In the genomic region with DNA sequence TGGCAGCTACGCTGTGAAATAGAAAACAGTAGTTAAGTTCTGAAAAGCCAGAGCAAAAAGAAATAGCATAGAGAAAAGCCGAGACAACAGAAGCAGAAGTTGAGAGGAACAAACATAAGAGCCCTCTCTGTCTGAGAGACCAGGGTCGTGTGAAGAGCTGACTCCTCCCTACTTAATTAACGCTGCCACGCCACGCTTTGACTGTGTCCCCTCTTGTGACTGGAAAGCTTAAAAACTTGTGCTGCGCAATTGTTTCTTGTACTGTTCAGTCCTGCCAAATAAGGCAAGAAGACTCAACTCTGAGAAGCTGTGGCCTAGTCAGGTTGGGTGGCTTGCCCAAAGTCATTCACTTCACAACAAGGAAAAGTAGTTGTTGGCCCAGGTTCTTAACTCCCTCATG, we compare ENCODE assay signal across 18 mouse cellular contexts. TPM values are rescaled to one million over a fixed set of nuclear protein-coding genes. Genes with fewer than 3 reads are reported as not detected.
A peak's percentile ranks its signal among the peaks of the same experiment; 100 is the strongest.
DNase-seq lines count a peak whose midpoint lies in the region; ATAC-seq and TF ChIP-seq lines count a peak whose summit lies in the region.
"Had no signal": no experiment of that assay in that cellular context is flagged by ENCODE, and none has a peak within 500 bp of the region (broad histone marks: within the 10 kb centered on the region; RNA-seq: fewer than 3 reads in every experiment).

No protein-coding gene starts in this region.

- H3K4me1 ChIP-seq in heart, embryonic 14.5 days (ENCODE audit: control insufficient read depth in 2 of 2, insufficient read depth in 2 of 2, low read length in 2 of 2) = peaks cover 34 to 38% of the 10 kb centered on the region in 2 experiments
- H3K4me1 ChIP-seq in intestine, embryonic 15.5 days (replicated peaks) = no peaks in the 10 kb centered on the region
- no peaks in the 10 kb centered on the region for H3K4me1 ChIP-seq in intestine, postnatal 0 days (replicated peaks; ENCODE audit: control insufficient read depth, insufficient read depth, low read length)
- no peaks in the 10 kb centered on the region for H3K4me1 ChIP-seq in midbrain, postnatal 0 days (ENCODE audit: insufficient read depth, low read length)
- no peaks in the 10 kb centered on the region for H3K4me1 ChIP-seq in midbrain, embryonic 14.5 days (ENCODE audit: control insufficient read depth, insufficient read depth, low read length)
- H3K4me1 ChIP-seq in stomach, embryonic 15.5 days = no peaks in the 10 kb centered on the region; the same call in 1 of the 2 replicates
- peaks cover 2% of the 10 kb centered on the region; the same call in 1 of the 2 replicates for H3K4me1 ChIP-seq in forebrain, embryonic 16.5 days (replicated peaks; ENCODE audit: control insufficient read depth, insufficient read depth, low read length)
- H3K4me1 ChIP-seq: liver, embryonic 15.5 days; megakaryocyte, embryonic 14.5 days had no signal

- no peaks in the 10 kb centered on the region for H3K9me3 ChIP-seq in heart, embryonic 14.5 days (ENCODE audit: control insufficient read depth, low read length)
- no peaks in the 10 kb centered on the region for H3K9me3 ChIP-seq in intestine, embryonic 15.5 days
- H3K9me3 ChIP-seq in intestine, postnatal 0 days (ENCODE audit: control insufficient read depth) = no peaks in the 10 kb centered on the region
- no peaks in the 10 kb centered on the region for H3K9me3 ChIP-seq in midbrain, postnatal 0 days (ENCODE audit: low read length)
- H3K9me3 ChIP-seq in midbrain, embryonic 14.5 days (ENCODE audit: control insufficient read depth, low read length) = no peaks in the 10 kb centered on the region
- no peaks in the 10 kb centered on the region for H3K9me3 ChIP-seq in stomach, embryonic 15.5 days
- H3K9me3 ChIP-seq in forebrain, embryonic 16.5 days (ENCODE audit: control insufficient read depth, low read length) = no peaks in the 10 kb centered on the region
- H3K9me3 ChIP-seq: liver, embryonic 15.5 days; megakaryocyte, embryonic 14.5 days had no signal

- intact Hi-C loops in heart, postnatal 14 days (cut with DNase I) = loop anchor here (5.0 kb wide), 1 partner anchor 52 kb away; no protein-coding TSS in a partner anchor

- DNase-seq in heart, postnatal 14 days = no peak
- peak; percentile 55 for DNase-seq in midbrain, postnatal 0 days (ENCODE audit: low spot score)
- DNase-seq in midbrain, embryonic 14.5 days = no peak
- DNase-seq: adrenal gland, postnatal 25 days; cerebellum, postnatal 25 days; gastrocnemius, postnatal 25 days; lung, postnatal 14 days; spleen, adult 18-20 months; thymus, postnatal 4 days had no signal

- ATAC-seq in heart, embryonic 14.5 days (ENCODE audit: insufficient number of reproducible peaks, insufficient read depth, low FRiP score, low read depth) = no peak
- no peak for ATAC-seq in intestine, embryonic 15.5 days
- ATAC-seq in intestine, postnatal 0 days = no peak
- no peak for ATAC-seq in midbrain, postnatal 0 days (ENCODE audit: low FRiP score)
- no peak for ATAC-seq in midbrain, embryonic 14.5 days (ENCODE audit: low FRiP score, low TSS enrichment)
- no peak for ATAC-seq in stomach, embryonic 15.5 days (ENCODE audit: insufficient read depth, low FRiP score, low read depth)
- no peak for ATAC-seq in forebrain, embryonic 16.5 days
- ATAC-seq: inflammation-experienced regulatory T-cells, adult 6 months; midbrain, embryonic 16.5 days had no signal

- H3K4me2 ChIP-seq in heart, embryonic 14.5 days (ENCODE audit: low read length) = no peak overlapping the region
- H3K4me2 ChIP-seq in intestine, embryonic 15.5 days (replicated peaks) = no peak overlapping the region
- no peak overlapping the region for H3K4me2 ChIP-seq in intestine, postnatal 0 days (replicated peaks; ENCODE audit: low read depth)
- no peak overlapping the region for H3K4me2 ChIP-seq in midbrain, postnatal 0 days (ENCODE audit: low read depth, low read length, poor library complexity, severe bottlenecking)
- no peak overlapping the region for H3K4me2 ChIP-seq in midbrain, embryonic 14.5 days (ENCODE audit: low read length)
- no peak overlapping the region for H3K4me2 ChIP-seq in stomach, embryonic 15.5 days
- H3K4me2 ChIP-seq in forebrain, embryonic 16.5 days (ENCODE audit: low read length) = no peak overlapping the region
- H3K4me2 ChIP-seq: liver, embryonic 15.5 days had no signal

- no peaks in the 10 kb centered on the region for H3K36me3 ChIP-seq in heart, embryonic 14.5 days (ENCODE audit: control insufficient read depth, insufficient read depth, low read length)
- no peaks in the 10 kb centered on the region for H3K36me3 ChIP-seq in intestine, embryonic 15.5 days
- H3K36me3 ChIP-seq in intestine, postnatal 0 days (ENCODE audit: control insufficient read depth, insufficient read depth) = peaks cover 8% of the 10 kb centered on the region
- H3K36me3 ChIP-seq in midbrain, postnatal 0 days (ENCODE audit: insufficient read depth, low read length) = no peaks in the 10 kb centered on the region
- H3K36me3 ChIP-seq in midbrain, embryonic 14.5 days (ENCODE audit: control insufficient read depth, insufficient read depth, low read length) = no peaks in the 10 kb centered on the region
- no peaks in the 10 kb centered on the region for H3K36me3 ChIP-seq in stomach, embryonic 15.5 days
- H3K36me3 ChIP-seq in forebrain, embryonic 16.5 days (ENCODE audit: control insufficient read depth, insufficient read depth) = no peaks in the 10 kb centered on the region

- no peak overlapping the region for H3K9ac ChIP-seq in heart, embryonic 14.5 days (ENCODE audit: low read length)
- H3K9ac ChIP-seq in intestine, embryonic 15.5 days = no peak overlapping the region
- no peak overlapping the region for H3K9ac ChIP-seq in intestine, postnatal 0 days (ENCODE audit: low read depth, low read length)
- H3K9ac ChIP-seq in midbrain, postnatal 0 days (replicated peaks; ENCODE audit: low read length, poor library complexity, severe bottlenecking) = no peak overlapping the region
- H3K9ac ChIP-seq in midbrain, embryonic 14.5 days (replicated peaks; ENCODE audit: low read length) = no peak overlapping the region
- no peak overlapping the region for H3K9ac ChIP-seq in stomach, embryonic 15.5 days
- H3K9ac ChIP-seq in forebrain, embryonic 16.5 days (replicated peaks; ENCODE audit: low read depth, low read length) = no peak overlapping the region
- H3K9ac ChIP-seq: liver, embryonic 15.5 days had no signal

- no peak overlapping the region for H3K4me3 ChIP-seq in heart, embryonic 14.5 days (ENCODE audit: control insufficient read depth in 1 of 2, insufficient read depth in 1 of 2, low read depth in 1 of 2, low read length in 2 of 2)
- H3K4me3 ChIP-seq in intestine, embryonic 15.5 days (replicated peaks) = no peak overlapping the region
- no peak overlapping the region for H3K4me3 ChIP-seq in intestine, postnatal 0 days (ENCODE audit: low read depth, low read length)
- H3K4me3 ChIP-seq in midbrain, postnatal 0 days (ENCODE audit: low read depth, low read length) = no peak overlapping the region
- no peak overlapping the region for H3K4me3 ChIP-seq in midbrain, embryonic 14.5 days (replicated peaks; ENCODE audit: low read depth, low read length)
- H3K4me3 ChIP-seq in stomach, embryonic 15.5 days (replicated peaks) = no peak overlapping the region
- no peak overlapping the region for H3K4me3 ChIP-seq in forebrain, embryonic 16.5 days (replicated peaks; ENCODE audit: low read length)
- H3K4me3 ChIP-seq: liver, embryonic 15.5 days; megakaryocyte, embryonic 14.5 days had no signal

- no peak for TF ChIP-seq CTCF in intestine, postnatal 0 days (IDR thresholded peaks at IDR 0.05; ENCODE audit: low read depth)
- no peak for TF ChIP-seq CTCF in midbrain, postnatal 0 days (IDR thresholded peaks at IDR 0.05)

- WGBS in heart, embryonic 14.5 days = 81% methylated on average over 7 of the region's 7 CpGs
- WGBS in intestine, embryonic 15.5 days = 79% methylated on average over 7 of the region's 7 CpGs
- 75% methylated on average over 7 of the region's 7 CpGs for WGBS in intestine, postnatal 0 days
- 69% methylated on average over 7 of the region's 7 CpGs for WGBS in midbrain, postnatal 0 days
- WGBS in midbrain, embryonic 14.5 days = 67% methylated on average over 7 of the region's 7 CpGs
- 69% methylated on average over 7 of the region's 7 CpGs for WGBS in stomach, embryonic 15.5 days
- 51% methylated on average over 7 of the region's 7 CpGs for WGBS in forebrain, embryonic 16.5 days

- H3K27me3 ChIP-seq in heart, embryonic 14.5 days (ENCODE audit: control insufficient read depth, insufficient read depth, low read length) = no peaks in the 10 kb centered on the region
- no peaks in the 10 kb centered on the region for H3K27me3 ChIP-seq in intestine, embryonic 15.5 days (replicated peaks)
- H3K27me3 ChIP-seq in intestine, postnatal 0 days (replicated peaks; ENCODE audit: control insufficient read depth, insufficient read depth, low read length) = no peaks in the 10 kb centered on the region
- H3K27me3 ChIP-seq in midbrain, postnatal 0 days (ENCODE audit: insufficient read depth, low read length) = no peaks in the 10 kb centered on the region
- 0 out of 2 replicates have a peak, but pooled peaks cover 3% of the 10 kb centered on the region for H3K27me3 ChIP-seq in midbrain, embryonic 14.5 days (ENCODE audit: control insufficient read depth, insufficient read depth, low read length)
- no peaks in the 10 kb centered on the region for H3K27me3 ChIP-seq in stomach, embryonic 15.5 days (replicated peaks)
- no peaks in the 10 kb centered on the region for H3K27me3 ChIP-seq in forebrain, embryonic 16.5 days (replicated peaks; ENCODE audit: control insufficient read depth, insufficient read depth, low read length)
- H3K27me3 ChIP-seq: liver, embryonic 15.5 days; megakaryocyte, embryonic 14.5 days had no signal

- peak overlapping the region; percentile 20 to 66; a peak in 1 of 4 replicates for H3K27ac ChIP-seq in heart, embryonic 14.5 days (replicated peaks in 1 of 2; ENCODE audit: control insufficient read depth in 1 of 2, insufficient read depth in 1 of 2, low read depth in 2 of 2, low read length in 2 of 2)
- H3K27ac ChIP-seq in intestine, embryonic 15.5 days = peak overlapping the region; percentile 25; the same call in 1 of the 2 replicates
- H3K27ac ChIP-seq in intestine, postnatal 0 days (ENCODE audit: low read depth, low read length) = no peak overlapping the region
- H3K27ac ChIP-seq in midbrain, postnatal 0 days (ENCODE audit: low read depth, low read length) = no peak overlapping the region
- H3K27ac ChIP-seq in midbrain, embryonic 14.5 days (replicated peaks; ENCODE audit: low read depth, low read length) = no peak overlapping the region
- peak overlapping the region; percentile 44; the same call in 1 of the 2 replicates for H3K27ac ChIP-seq in stomach, embryonic 15.5 days
- no peak overlapping the region for H3K27ac ChIP-seq in forebrain, embryonic 16.5 days (ENCODE audit: low read length)
- H3K27ac ChIP-seq: liver, embryonic 15.5 days had no signal

RNA-seq across cellular contexts. Expression of a gene that starts 52.7 kb away (rescaled TPM):
- polyA plus RNA-seq in heart, embryonic 14.5 days (2014; fragmentation: Nextera tagmentation; extraction: Ambion mirVana) = 43.2 and 46.4 TPM in 2 replicates
- total RNA-seq in heart, postnatal 14 days (2021) = 10 to 100 TPM; 35.2 to 38.2 TPM
- polyA plus RNA-seq in intestine, embryonic 15.5 days (2015; fragmentation: Nextera tagmentation; extraction: Ambion mirVana) = 17.0 and 18.8 TPM in 2 replicates
- polyA plus RNA-seq in intestine, postnatal 0 days (2015; fragmentation: Nextera tagmentation; extraction: Ambion mirVana) = 6.0 and 6.9 TPM in 2 replicates
- total RNA-seq in midbrain, postnatal 0 days (2014; rRNA removed) = 9.1 and 16.6 TPM in 2 replicates
- polyA plus RNA-seq in midbrain, postnatal 0 days (2015; fragmentation: Nextera tagmentation; extraction: Ambion mirVana) = 5.9 and 6.0 TPM in 2 replicates
- 4.6 and 4.7 TPM in 2 replicates for polyA plus RNA-seq in midbrain, embryonic 14.5 days (2014; fragmentation: Nextera tagmentation; extraction: Ambion mirVana)
- polyA plus RNA-seq in stomach, embryonic 15.5 days (2015; fragmentation: Nextera tagmentation; extraction: Ambion mirVana) = 23.0 and 25.5 TPM in 2 replicates
- 4.4 and 4.8 TPM in 2 replicates for polyA plus RNA-seq in forebrain, embryonic 16.5 days (2015; fragmentation: Nextera tagmentation; extraction: Ambion mirVana)
- polyA plus RNA-seq: inflammation-experienced regulatory T-cells, adult 6 months had no signal

Comparison
In these comparisons a context has a peak if more than half of its experiments do, and no peak if none do; other contexts are left out.
1. H3K27ac ChIP-seq: peak in heart, embryonic 14.5 days (2 of 2), intestine, embryonic 15.5 days (single experiment) and stomach, embryonic 15.5 days (single experiment); none in intestine, postnatal 0 days (single experiment), midbrain, postnatal 0 days (single experiment), midbrain, embryonic 14.5 days (single experiment) and forebrain, embryonic 16.5 days (single experiment).